Mouse (Mus musculus): ENCODE results near the gene Gm15557.
"Not testable (repeated sequence)": the region's sequence is repeated elsewhere in the genome, so short reads cannot be mapped to it uniquely, and the experiment has no call there.

Gene Gm15557

DNA sequence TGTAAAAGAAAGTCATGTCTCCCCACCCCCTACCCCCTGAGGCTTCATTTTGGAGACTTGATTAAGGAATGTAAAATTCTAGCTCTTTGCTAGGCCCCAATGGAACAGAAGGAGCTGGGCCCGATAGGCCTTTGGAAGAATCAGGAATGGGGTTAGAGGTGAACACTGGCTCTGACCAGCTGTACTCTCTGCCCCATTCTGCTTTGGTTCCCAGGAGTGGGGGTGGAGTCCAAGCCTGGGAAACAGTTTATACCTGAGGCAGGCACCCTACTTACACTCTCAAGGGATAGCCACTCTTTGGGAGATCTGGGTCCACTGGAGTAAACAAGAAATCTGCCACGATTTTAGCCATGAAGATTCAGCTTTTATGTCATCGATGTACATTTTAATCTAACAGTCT, at the start of gene Gm15557:
Gene Gm15557, plus strand, starts transcription at position 48 of the 400 bp plus-strand sequence.
- no peak for DNase-seq (ENCODE audit: low spot score)

DNA sequence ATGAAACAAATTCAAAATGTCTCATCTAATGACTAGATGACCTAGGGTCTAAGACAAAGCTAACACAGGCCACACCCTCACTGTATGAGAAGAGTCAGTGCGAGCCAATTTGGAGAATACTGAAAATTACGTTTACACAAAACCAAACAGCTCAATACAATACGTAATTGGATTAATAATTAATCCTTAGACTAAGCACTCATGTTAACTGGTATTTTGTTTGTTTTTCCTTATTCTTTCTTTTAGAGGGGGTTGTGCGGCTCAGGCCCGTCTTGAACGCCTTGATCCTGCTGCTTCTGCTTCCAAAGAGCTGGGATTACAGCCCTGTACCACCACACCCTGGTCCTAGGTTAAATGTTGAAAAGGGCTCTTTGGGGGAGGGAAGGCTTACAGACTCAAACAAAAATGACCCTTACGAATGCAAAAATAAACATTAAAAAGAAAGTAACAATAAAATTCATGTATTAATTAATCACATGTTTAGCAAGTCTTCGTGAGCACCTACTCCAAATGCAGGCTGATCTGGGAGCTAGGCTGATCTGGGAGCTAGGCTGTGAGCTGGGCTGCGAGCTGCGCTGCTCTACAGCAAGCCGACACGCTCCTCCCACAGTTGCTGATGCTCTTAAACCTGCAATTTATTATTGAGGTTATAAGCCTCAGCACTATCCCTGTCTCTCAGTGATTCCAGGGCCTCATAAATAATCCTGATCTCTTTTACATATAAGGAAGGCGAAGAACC, 46.1 kb upstream of the Gm15557 start:
- no peak for DNase-seq (ENCODE audit: low spot score)

DNA sequence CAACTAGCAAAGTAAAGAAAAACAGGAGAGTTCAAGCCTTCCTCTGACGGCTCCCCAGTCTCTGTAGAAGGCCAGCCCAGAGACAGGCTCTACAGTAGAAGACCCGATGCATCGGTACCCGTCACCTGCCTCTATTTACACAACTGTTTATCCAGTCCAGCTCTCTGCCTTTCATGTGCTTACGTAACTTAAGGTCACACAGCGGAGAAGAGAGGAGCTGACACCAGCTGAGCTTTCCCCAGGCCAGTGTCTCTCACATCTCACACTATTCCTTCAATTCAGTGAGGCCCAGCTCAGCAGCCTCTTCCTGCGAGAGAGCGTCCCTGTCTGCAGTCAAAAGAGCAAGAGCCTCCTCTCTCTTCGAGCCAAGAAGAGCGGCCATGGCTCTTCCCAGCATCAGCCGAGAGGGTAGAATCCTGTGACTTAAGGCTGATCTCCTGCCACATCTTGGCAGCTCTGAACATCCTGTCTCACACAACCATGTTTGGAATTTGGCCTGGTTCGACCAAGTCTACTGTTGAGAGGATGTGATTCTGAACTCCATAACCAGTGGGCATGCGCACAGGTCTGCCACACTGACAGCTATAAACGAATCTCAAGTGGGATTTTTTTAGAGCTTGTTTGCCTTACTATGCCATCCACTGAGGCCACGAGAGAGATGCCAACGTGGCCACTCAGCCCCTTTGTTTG, 45.3 kb upstream of the Gm15557 start:
- no peak for DNase-seq (ENCODE audit: low spot score)

DNA sequence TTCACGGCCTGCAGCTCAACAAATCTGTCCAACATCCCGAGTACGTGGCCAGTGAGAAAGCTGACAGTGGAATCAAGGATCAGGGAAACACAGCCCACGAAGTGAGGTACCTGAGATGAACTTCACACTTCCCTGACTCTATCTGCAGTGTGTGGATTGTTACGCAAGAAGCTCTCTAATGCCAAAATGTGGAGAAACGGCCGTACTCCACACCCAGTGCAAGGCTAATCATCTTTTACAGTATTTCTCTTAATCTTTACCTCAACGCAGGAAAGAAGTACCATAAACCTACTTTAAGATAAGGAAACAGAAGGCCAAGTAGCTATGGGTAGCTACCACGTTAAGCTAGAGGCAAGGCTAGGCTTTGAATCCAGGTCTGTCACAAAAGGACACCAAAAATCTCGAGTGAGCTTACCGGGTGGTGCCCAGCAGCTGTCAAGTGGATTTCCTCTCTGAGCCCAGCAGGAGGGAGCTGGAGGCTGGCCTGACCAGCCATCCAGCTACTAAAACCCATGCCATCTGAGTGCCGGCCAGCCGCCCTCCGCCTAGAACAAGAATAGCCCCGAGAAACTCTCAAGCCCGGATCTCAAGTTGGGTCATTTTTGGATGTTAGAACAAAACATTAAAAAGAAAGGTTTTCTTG, 37.4 kb upstream of the Gm15557 start:
- no peak for DNase-seq (ENCODE audit: low spot score)

DNA sequence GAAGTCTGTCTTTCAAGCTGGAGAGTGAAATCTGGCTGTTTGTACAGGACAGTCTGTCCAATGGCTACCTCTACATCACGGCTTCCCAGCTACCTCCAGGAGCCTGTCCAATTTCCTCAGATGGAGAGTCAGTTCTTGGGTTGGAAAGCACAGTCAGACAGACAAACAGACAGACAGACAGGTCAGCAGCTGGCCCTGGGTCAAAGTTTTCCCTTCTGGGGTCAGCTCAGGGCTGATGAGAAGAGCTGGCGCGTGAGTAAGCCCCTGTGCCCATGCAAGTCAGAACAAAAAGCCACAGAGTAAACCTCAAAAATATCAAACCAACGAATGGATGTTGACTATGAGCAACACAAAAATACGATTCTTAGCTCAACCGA, 36.9 kb upstream of the Gm15557 start:
- no peak for DNase-seq (ENCODE audit: low spot score)

DNA sequence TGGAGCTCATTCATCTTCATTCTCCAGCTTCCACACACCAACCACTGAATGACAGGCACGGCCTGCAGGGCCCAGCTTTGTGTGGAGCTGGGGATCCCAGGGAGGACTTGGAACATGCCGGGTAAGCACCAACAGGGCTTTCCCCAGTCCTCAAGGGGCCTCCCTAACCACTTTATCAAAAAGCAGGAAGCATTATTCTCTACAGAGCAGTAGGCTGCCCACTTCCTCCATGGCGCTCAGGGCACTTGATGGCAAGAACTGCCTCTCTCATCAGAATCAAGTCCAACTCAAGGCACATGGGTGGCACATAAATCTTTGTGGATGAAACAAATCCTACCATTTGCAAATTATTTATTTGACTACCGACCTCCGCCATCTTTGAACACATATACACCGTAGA, 25.8 kb upstream of the Gm15557 start:
- DNase-seq (ENCODE audit: low spot score), result no peak

DNA sequence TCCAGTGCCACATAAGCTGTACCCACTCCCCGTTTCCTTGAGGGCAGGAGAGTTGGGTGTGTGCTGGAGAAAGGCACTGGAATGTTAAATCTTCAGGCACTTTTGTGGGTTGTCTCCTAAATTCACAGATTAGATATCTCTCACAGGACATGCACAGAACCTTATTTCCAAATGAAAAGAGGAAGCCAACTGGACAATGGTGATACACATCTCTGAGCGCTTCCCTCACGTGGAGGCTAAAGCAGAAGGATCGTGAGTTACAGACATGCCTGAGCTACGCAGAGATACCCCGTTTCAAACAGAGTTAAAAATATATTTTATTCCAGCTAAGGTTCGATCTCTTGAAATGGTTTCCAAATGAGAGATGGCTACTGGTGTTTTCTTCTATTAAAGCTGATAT, 17.4 kb upstream of the Gm15557 start:
- DNase-seq (ENCODE audit: low spot score), result no peak

DNA sequence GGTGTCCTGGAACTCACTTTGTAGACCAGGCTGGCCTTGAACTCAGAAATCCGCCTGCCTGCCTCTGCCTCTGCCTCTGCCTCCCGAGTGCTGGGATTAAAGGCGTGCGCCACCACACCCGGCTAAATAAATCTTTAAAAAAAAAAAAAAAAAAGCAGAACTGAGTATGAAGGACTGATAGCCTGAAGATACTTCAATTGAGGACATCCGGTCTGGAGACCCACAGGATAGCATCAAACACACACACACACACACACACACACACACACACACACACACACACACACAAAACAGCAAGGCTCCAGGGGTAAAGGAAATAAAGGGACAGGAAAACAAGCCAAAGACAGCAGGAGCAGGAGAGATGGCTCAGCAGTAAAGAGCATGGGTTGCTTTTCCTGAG, 15.3 kb upstream of the Gm15557 start:
- not testable (repeated sequence) for DNase-seq (ENCODE audit: low spot score)

DNA sequence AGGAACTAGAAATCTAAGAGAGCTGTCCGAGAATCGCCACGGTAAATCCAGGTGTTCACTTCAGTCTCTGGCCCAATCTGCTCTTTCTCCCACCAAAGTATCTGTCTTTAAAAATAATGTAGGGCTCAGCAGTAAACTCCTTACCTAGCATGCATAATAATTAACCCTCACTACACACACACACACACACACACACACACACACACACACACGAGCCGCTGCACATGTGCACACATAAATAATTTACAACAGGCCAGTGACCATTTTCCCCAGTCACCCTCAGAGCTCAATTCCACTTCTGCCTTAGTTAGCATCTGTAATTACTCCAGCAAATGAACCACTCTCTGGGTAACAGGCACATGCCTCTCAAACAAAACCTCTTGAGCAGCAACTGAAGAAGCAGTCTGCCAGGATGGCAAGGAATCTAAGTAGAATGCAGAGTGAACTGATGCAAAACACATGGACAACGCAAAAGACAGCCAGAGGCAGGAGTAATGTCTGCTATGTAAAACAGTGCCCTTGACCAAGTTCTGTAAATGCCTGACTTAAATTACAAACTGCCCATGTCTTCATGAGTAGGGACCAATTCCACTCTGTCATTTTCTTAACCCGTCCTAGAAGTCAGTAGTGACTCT, 11.7 kb upstream of the Gm15557 start:
- DNase-seq (ENCODE audit: low spot score), result no peak

DNA sequence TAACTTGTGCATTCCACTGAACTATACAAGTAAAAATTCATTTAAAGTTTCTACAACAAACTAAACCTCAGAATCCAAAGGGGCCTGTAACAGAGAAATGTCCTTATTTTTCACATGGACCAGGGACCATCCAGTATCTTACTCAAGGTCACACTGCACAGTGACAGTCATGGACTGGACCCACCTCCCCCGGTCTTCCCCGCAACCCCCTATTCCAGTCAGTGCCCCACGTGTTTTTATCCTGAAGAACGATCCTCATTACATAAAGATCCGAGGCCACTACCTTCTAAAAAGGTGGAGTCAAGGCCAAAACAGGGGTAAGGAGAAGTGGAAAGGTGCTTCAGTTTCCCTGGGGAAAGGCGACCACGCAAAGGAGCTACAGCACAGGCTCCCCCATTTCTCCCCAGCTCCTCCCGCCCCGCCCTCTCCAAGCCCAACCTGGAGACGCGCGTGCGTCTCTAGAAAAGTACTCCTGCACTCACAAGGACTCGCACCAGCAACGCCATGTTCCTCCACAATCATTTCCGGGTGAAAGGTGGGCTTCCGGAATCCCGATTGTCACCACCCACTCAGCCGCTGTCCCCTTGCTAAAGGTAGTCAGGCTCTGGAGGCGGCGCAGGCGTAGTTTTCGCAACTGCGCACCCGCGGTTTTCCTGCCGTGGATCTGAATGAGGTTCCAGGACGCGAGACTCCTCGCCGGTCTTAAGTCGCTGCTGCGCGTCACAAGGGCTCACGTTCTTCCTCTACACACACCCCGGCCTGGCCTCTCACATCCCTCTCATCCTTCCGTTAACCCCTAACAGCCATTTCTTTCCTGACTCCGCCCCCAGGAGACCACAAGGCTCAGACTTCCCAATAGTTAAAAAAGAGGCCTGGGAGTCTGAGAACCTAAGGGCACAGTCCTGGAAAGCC, 10.7 kb upstream of the Gm15557 start, which contains the start of gene Uqcc1:
Gene Uqcc1, minus strand, starts transcription at position 780 of the 912 bp plus-strand sequence.
- DNase-seq (ENCODE audit: low spot score), result peak; percentile 85

DNA sequence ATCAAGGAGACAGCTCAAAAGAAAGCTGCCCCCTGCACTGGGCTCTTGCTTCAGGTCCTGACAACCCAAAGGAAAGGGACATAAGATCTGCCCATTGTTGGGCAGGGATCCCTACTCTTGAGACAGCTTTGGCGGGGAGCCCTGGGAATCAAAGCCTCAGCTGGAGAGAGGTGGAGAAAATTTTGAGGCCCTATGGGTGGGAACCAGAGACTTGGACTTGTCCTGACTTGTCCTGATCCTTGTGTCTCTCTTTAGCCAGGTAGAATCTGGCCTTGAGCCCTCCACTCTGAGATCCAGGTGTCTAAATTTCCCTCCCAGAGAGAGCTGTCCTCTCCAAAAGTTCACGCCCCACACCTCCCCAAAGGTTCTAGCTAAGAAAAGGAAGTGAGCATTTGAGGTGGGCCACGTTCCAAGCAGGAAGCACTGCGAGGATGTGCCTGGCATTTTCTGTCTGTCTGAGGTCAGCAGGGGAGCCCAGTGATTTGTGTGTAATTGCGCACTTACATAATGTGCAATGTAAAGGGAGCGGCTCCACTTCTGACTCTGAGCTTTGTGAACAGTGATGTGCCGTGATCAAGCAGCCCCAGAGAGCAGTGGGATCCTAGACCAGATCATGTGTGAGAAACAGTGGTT, 515 bp upstream of the Gm15557 start:
- DNase-seq (ENCODE audit: low spot score), result no peak

DNA sequence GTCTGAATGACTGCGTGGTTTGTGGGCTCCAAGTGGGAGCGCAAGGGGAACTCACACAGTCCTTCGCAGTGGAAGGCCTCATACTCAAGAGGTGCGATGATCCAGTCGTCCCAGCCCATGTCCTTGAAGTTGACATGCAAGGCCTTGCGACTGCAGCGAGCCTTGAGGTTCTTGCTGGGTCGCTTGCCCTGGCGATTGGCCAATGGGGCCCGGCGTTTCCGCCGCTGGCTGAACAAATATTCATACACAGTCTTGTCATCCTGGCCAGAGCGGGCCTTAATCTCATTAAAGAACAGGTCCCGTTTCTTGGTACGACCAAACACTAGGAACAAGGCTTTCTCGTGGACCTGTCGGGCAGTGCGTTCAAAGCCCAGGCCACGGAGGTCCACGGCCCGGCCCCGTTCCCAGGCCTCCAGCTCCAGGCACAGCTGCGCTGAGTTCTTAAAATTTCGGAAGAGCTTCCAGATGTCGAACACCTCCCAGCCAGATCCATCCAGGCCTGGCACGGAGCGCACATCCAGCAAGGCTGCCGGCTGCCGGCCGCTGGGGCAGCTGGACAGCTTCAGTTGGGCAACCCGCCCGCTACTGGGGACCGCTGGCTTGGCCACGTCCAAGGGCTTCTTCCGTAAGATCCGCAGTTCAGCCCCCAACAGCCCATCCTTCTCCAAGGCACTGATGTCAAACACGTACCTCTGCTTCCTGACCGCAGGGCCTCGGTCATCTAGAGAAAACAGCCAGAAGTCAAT, 1.3 kb downstream of the Gm15557 start:
- peak; percentile 51 for DNase-seq (ENCODE audit: low spot score)

DNA sequence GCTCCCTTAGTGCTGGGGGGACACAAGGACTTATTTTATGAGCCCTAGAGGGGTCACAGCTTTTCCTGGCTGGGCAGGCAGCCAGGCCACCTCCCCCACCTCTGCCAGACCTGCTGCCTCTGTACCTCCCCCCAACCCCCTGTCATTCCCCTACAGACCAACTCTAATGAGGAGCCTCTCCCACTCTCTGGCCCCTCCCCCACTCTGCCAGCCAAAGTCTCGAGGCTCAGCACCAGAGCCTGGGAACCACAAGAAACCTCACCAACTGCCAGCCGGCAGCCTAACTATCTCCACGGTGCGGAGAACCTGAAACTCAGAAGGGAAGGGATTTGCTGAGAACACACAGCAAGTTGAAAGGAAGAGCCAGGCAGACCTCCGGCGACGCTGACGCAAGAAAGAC, 2.9 kb downstream of the Gm15557 start:
- no peak for DNase-seq (ENCODE audit: low spot score)

DNA sequence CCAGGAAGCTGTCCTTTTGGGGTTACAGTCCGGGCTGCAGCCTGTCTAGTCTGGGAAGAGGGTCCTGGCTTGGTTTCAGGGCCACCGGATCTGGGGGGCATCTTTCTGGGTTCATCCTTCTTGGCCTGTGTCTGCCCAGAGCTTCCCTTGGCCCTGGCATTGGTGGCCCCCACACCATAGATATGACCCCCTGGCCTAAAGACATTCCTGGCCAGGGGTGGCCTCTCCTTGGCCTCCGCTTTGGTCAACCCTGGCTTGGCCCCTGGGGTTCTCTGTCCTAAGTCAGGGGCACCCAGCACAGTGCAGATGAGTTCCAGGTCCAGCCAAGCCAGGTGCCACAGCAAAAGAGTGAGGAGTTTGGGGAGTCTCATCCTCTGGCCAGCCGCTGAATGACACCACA, 4.2 kb downstream of the Gm15557 start:
- DNase-seq (ENCODE audit: low spot score), result no peak

DNA sequence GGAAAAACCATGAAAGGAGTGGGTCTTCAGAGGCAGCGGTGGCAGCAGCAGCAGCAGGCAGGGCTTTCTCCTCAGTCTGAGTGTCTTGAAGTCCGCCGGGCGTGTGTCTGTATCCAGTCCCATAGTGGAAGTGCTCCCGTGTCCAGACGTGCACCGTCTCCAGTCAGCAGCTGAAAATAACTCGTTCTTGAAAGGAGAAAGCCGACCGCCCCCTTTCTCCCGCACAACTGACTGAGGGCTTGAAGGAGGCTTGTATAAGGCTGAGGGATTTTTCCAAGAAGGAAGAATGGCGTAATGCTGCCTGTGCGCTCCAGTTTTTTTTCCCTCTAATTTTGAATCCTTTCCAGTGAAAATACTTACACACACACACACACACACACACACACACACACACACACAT, 4.6 kb downstream of the Gm15557 start, which contains the start of gene Gdf5:
Gene Gdf5, minus strand, starts transcription at position 244 of the 400 bp plus-strand sequence.
- DNase-seq (ENCODE audit: low spot score), result no peak

DNA sequence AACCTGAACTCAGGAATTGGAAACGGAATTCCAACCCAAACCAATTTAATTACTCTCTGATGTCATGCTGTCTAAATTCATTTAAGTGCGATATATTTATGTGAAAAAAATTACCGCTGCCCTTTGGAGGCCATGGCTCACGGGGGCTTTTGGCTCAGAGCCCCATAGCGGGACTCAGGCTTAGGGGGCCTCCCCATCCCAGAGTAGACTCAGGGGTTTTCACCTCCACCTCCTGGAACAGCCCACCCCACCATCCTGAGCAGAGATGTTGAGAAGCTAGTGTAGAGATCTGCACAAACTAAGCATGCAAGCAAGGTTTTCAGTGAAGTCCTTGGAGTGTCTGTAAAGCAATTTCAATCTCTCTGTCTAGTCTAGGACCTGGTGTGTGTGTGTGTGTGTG, 5.1 kb downstream of the Gm15557 start:
- no peak for DNase-seq (ENCODE audit: low spot score)

DNA sequence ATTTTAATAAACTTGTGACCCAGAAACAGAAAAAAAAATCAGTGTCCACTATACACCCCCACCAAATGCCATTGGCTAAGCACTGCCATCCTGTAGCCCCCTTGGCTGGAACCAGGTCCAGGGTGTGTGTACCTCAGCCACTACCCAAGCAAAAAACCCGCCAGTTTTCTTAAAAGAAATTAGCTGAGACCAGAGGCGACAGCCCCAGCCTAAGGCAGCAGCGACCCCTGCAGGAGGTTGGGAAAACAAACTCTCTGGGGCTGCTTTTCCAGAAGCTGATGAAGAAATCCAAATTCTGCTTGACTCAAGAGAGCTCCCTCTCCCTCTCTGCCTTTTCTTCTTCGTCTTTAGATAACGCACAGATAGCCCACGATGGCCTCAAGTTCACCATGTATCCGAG, 5.5 kb downstream of the Gm15557 start:
- DNase-seq (ENCODE audit: low spot score), result peak; percentile 73

DNA sequence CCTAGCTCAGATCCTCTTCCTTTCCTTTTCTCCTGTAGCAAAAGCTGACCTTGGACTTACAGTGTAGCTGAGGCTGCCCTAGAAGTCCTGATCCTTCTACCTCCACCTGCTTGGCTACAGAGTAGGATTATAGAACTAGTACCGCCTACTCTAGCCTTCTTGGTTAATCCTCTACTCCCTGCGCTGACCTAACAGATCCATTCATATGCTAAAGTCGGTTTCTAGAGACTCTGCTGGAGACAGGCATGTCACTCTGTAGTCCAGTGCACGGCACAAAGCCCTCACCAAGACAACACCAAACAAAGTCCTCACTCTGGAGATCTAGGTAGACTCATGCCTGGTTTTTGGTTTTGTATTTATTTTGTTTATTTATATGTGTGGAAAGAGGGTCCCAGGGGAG, 6.0 kb downstream of the Gm15557 start:
- DNase-seq (ENCODE audit: low spot score), result no peak

DNA sequence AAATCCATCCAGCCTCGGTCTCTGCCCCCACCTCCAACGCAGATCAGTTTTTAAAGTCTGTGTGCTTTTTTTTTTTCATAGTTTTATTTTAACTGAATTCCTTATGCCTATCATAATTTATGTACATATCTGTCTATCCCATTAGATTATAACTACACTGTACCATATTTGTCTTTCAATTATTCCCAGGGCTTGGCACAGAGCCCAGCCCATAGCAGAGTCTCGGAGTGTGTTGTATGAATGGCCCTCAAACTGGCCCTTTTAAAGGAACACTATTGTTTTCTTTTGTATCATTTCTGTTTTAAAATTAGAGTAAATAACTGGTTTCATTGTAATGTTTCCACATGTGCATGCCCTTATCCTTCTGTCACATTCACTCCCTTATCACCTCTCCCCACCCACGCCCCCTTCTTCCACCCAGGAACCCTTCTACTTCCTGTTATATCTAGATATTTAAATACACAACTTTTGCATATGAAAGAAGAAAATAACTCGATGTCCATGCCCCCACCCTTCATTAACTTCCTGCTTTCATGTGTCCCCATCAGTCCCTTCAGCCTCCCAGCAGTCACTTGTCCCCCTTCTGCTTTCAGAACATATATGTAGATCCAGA, 7.0 kb downstream of the Gm15557 start:
- DNase-seq (ENCODE audit: low spot score), result no peak

DNA sequence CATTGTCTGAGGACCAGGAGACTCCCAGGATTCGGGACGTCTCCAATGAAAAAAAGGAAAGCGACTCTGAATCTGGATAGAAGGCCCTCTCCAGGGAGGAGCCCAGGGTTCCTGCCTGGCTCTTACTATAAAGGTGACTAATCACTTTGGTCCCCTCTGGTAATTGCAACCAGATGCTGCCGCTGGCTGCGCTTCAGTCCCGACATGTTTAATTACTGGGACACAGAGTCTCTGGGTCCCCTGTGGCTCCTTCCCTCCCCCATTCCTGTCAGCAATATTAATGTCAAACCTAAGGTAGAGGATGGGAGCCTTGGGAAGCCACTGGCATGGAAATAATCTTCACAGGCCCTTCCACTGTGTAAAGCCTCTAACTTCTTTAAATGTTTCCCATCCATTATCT, 8.8 kb downstream of the Gm15557 start:
- no peak for DNase-seq (ENCODE audit: low spot score)
